Mouse (Mus musculus) bone marrow, adult 2 months (tissue): ENCODE data around the gene Gucy2d.

Source experiments
- CTCF ChIP-seq: fragments of 200-500 bp; IDR thresholded peaks from 2 replicates; pipeline ENCODE4 v1.5.1; 2011; ENCODE audit warnings: low read length, control low read depth; ENCODE audit not compliant: control insufficient read depth, insufficient read depth
- POLR2A ChIP-seq: fragments of 200-500 bp; IDR thresholded peaks from 2 replicates; pipeline ENCODE4 v1.6.1; 2011; ENCODE audit warnings: low read depth, mild to moderate bottlenecking, control low read depth, low read length, borderline replicate concordance; ENCODE audit not compliant: control insufficient read depth

- TF ChIP-seq CTCF (peak; percentile 63), POLR2A (no peak)
Measured at GRCm38 (mm10) chr7:98430785-98431184, 9.4 kb upstream of the Gucy2d start.
